Mouse (Mus musculus) limb, embryonic 14.5 days (tissue): ENCODE data around the gene Vps50. TPM values are rescaled to one million over a fixed set of nuclear protein-coding genes. Genes with fewer than 3 reads are reported as not detected.
A peak's percentile ranks its signal among the peaks of the same experiment; 100 is the strongest.
"Not testable (repeated sequence)": the region's sequence is repeated elsewhere in the genome, so short reads cannot be mapped to it uniquely, and the experiment has no call there.

ENCODE experiments used
- ATAC-seq: fragments of 200-750 bp; cut with Nextera tagmentation; 2 replicates; pipeline ENCODE4 v1.8.0; 2017; ENCODE audit warnings: low read depth, moderate number of reproducible peaks, moderate TSS enrichment; ENCODE audit not compliant: low FRiP score
- DNase-seq: peaks from one replicate; pipeline ENCODE4 v3.0.0-alpha.2; 2015; ENCODE audit warnings: low spot score
- H3K27ac ChIP-seq: fragments of 300-500 bp; sonication (generic); replicated peaks from 2 replicates; pipeline ENCODE4 v1.5.1; 2014; ENCODE audit warnings: low read depth, mild to moderate bottlenecking, low read length, moderate library complexity, mixed read lengths
- H3K27me3 ChIP-seq: fragments of 300-500 bp; sonication (generic); 2 replicates; pipeline ENCODE4 v1.6.1; 2014; ENCODE audit warnings: low read length, mixed read lengths; ENCODE audit not compliant: control insufficient read depth, insufficient read depth
- H3K36me3 ChIP-seq: fragments of 300-500 bp; sonication (generic); 2 replicates; pipeline ENCODE4 v1.6.1; 2014; ENCODE audit warnings: mild to moderate bottlenecking, low read length, moderate library complexity, mixed read lengths; ENCODE audit not compliant: control insufficient read depth, insufficient read depth
- H3K4me1 ChIP-seq: fragments of 300-500 bp; sonication (generic); 2 replicates; pipeline ENCODE4 v1.6.1; 2014; ENCODE audit warnings: antibody characterized with exemption, low read length, mixed read lengths; ENCODE audit not compliant: control insufficient read depth, insufficient read depth
- H3K4me2 ChIP-seq: fragments of 300-500 bp; sonication (generic); replicated peaks from 2 replicates; pipeline ENCODE4 v1.6.1; 2014; ENCODE audit warnings: low read depth, mild to moderate bottlenecking, low read length, moderate library complexity; ENCODE audit not compliant: severe bottlenecking
- H3K4me3 ChIP-seq: fragments of 300-500 bp; sonication (generic); replicated peaks from 2 replicates; pipeline ENCODE4 v1.5.1; 2014; ENCODE audit warnings: low read length
- H3K9ac ChIP-seq: fragments of 300-500 bp; sonication (generic); 2 replicates; pipeline ENCODE4 v1.6.1; 2014; ENCODE audit warnings: mild to moderate bottlenecking, low read depth, low read length, moderate library complexity; ENCODE audit not compliant: severe bottlenecking
- H3K9me3 ChIP-seq: fragments of 300-500 bp; sonication (generic); 2 replicates; pipeline ENCODE4 v1.6.1; 2016; ENCODE audit warnings: low read length; ENCODE audit not compliant: control insufficient read depth
- POLR2A ChIP-seq: fragments of 200-500 bp; IDR thresholded peaks from 2 replicates; pipeline ENCODE4 v1.8.0; 2012; ENCODE audit warnings: inconsistent platforms, mild to moderate bottlenecking, moderate library complexity, borderline replicate concordance; ENCODE audit not compliant: insufficient read depth, insufficient read length; ENCODE audit errors: extremely low read depth
- WGBS: fragments of 180-500 bp; shearing (Covaris S2); extraction: QIAGEN DNeasy Blood & Tissue Kit; methylation state at CpG from one replicate; pipeline ENCODE4 v1.1.7; 2014; 5-methylcytosine and 5-hydroxymethylcytosine counted together
- polyA plus RNA-seq, 2 experiments: library from polyadenylated mRNA; depleted of rRNA in 1 of 2; stranded (reverse) in 1 of 2; unstranded in 1 of 2; fragments of >200 nt; fragmentation: Nextera tagmentation in 1 of 2; extraction: Ambion mirVana in 1 of 2; gene quantifications; 2 replicates each; pipeline versions ENCODE4 v1.2.1 to v1.2.3; 2012 to 2014

Vps50 gene
- polyA plus RNA-seq, 2 experiments: 15.5 to 27.9 TPM

- H3K27me3 ChIP-seq: no peaks in the 10 kb centered on the region
- DNase-seq (no peak), ATAC-seq (no peak)
- H3K27ac ChIP-seq: no peak overlapping the region
- H3K36me3 ChIP-seq: no peaks in the 10 kb centered on the region
- no peak for TF ChIP-seq POLR2A
- H3K9ac ChIP-seq: no peak overlapping the region
- H3K4me3 ChIP-seq: no peak overlapping the region
- H3K9me3 ChIP-seq: no peaks in the 10 kb centered on the region
- WGBS: 82% methylated on average over 2 of the region's 2 CpGs
- H3K4me1 ChIP-seq: no peaks in the 10 kb centered on the region
- no peak overlapping the region for H3K4me2 ChIP-seq
Measured at GRCm38 (mm10) chr6:3612827-3613226, 114.6 kb downstream of the Vps50 start.

GRCm38 (mm10) chr6:3620428-3621387 is 122.5 kb downstream of the Vps50 start:
- not testable (repeated sequence) for DNase-seq, H3K27me3 ChIP-seq, H3K9me3 ChIP-seq, H3K4me2 ChIP-seq, H3K4me1 ChIP-seq, H3K36me3 ChIP-seq, H3K9ac ChIP-seq, H3K27ac ChIP-seq, H3K4me3 ChIP-seq
- WGBS: 61% methylated on average over 11 of the region's 13 CpGs
- ATAC-seq: peak; percentile 75

Other genes starting within 250 kb of the Vps50 start
- gene Samd9l, start 98.8 kb upstream of the Vps50 start, polyA plus RNA-seq (2012; rRNA removed): 1.00 and 1.2 TPM in 2 replicates
- gene Samd9l, start 98.8 kb upstream of the Vps50 start, polyA plus RNA-seq (2014; fragmentation: Nextera tagmentation; extraction: Ambion mirVana): 2.6 and 3.0 TPM in 2 replicates
- 0.04 and 0.34 TPM in 2 replicates for gene Hepacam2, start 84 bp upstream of the Vps50 start, polyA plus RNA-seq (2012; rRNA removed)
- gene Hepacam2, start 84 bp upstream of the Vps50 start, polyA plus RNA-seq (2014; fragmentation: Nextera tagmentation; extraction: Ambion mirVana): 0.10 TPM in 1 of 2 replicates, not detected in the other